Mouse (Mus musculus) liver, embryonic 14.5 days (tissue): ENCODE data around the gene Sirpa. TPM values are rescaled to one million over a fixed set of nuclear protein-coding genes. Genes with fewer than 3 reads are reported as not detected.

Source experiments
- ATAC-seq: fragments of 200-750 bp; cut with Nextera tagmentation; 2 replicates; pipeline ENCODE4 v1.8.0; 2017; ENCODE audit warnings: moderate number of reproducible peaks, mild to moderate bottlenecking, moderate library complexity; ENCODE audit not compliant: insufficient read depth
- DNase-seq, 3 experiments: peaks; one replicate each; pipeline ENCODE4 v3.0.0-alpha.2; 2012 to 2013; ENCODE audit warnings: low read depth in 3 of 3, low spot score in 3 of 3
- H3K27ac ChIP-seq: fragments of 300-500 bp; sonication (generic); 2 replicates; pipeline ENCODE4 v1.5.1; 2014; ENCODE audit warnings: moderate library complexity, mild to moderate bottlenecking, control low read depth, inconsistent platforms
- H3K27me3 ChIP-seq: fragments of 300-500 bp; sonication (generic); 2 replicates; pipeline ENCODE4 v1.6.1; 2014; ENCODE audit warnings: mild to moderate bottlenecking, low read length, moderate library complexity; ENCODE audit not compliant: control insufficient read depth, insufficient read depth
- H3K36me3 ChIP-seq: fragments of 300-500 bp; sonication (generic); replicated peaks from 2 replicates; pipeline ENCODE4 v1.6.1; 2014; ENCODE audit warnings: low read depth; ENCODE audit not compliant: control insufficient read depth, insufficient read depth
- H3K4me1 ChIP-seq, 2 experiments: fragments of 200-500 bp in 1 of 2; fragments of 300-500 bp in 1 of 2; sonication (generic) in 1 of 2; replicated peaks; 2 replicates each; pipeline ENCODE4 v1.6.1; 2012 to 2014; ENCODE audit warnings: antibody characterized with exemption in 1 of 2, inconsistent platforms in 1 of 2, low read length in 1 of 2; ENCODE audit not compliant: control insufficient read depth in 2 of 2, insufficient read depth in 2 of 2
- H3K4me2 ChIP-seq: fragments of 300-500 bp; sonication (generic); 2 replicates; pipeline ENCODE4 v1.6.1; 2014; ENCODE audit warnings: low read depth, mild to moderate bottlenecking, control low read depth, moderate library complexity
- H3K4me3 ChIP-seq, 2 experiments: fragments of 200-500 bp in 1 of 2; fragments of 300-500 bp in 1 of 2; sonication (generic) in 1 of 2; 2 replicates each; pipeline ENCODE4 v1.5.1; 2012 to 2014; ENCODE audit warnings: low read depth in 2 of 2, low read length in 2 of 2, mild to moderate bottlenecking in 2 of 2, control low read depth in 1 of 2, inconsistent platforms in 1 of 2, moderate library complexity in 1 of 2; ENCODE audit not compliant: insufficient read depth in 1 of 2
- H3K9ac ChIP-seq: fragments of 300-500 bp; sonication (generic); replicated peaks from 2 replicates; pipeline ENCODE4 v1.6.1; 2014; ENCODE audit warnings: mild to moderate bottlenecking, control low read depth, moderate library complexity
- H3K9me3 ChIP-seq: fragments of 300-500 bp; sonication (generic); 2 replicates; pipeline ENCODE4 v1.6.1; 2016; ENCODE audit warnings: low read length, mixed read lengths; ENCODE audit not compliant: control insufficient read depth
- CTCF ChIP-seq: IDR thresholded peaks from 2 replicates; pipeline ENCODE4 v1.5.1; 2016; ENCODE audit warnings: antibody characterized with exemption, low read depth, control low read depth
- EP300 ChIP-seq: IDR thresholded peaks from 2 replicates; pipeline ENCODE4 v1.6.1; 2016; ENCODE audit warnings: antibody characterized with exemption, low read depth
- WGBS: fragments of 180-500 bp; shearing (Covaris S2); extraction: QIAGEN DNeasy Blood & Tissue Kit; methylation state at CpG from one replicate; pipeline ENCODE4 v1.1.7; 2014; ENCODE audit not compliant: insufficient replicate concordance; 5-methylcytosine and 5-hydroxymethylcytosine counted together
- polyA plus RNA-seq, 2 experiments: library from polyadenylated mRNA; depleted of rRNA in 1 of 2; stranded (reverse) in 1 of 2; unstranded in 1 of 2; fragments of >200 nt; fragmentation: Nextera tagmentation in 1 of 2; extraction: Ambion mirVana in 1 of 2; gene quantifications; 2 replicates each; pipeline versions ENCODE4 v1.2.1 to v1.2.3; 2012 to 2014

The Sirpa gene
- polyA plus RNA-seq, 2 experiments, result 18.2 to 18.7 TPM

- no peaks in the 10 kb centered on the region for H3K27me3 ChIP-seq
- WGBS, result 73% methylated on average over 13 of the region's 13 CpGs
- H3K4me2 ChIP-seq, result no peak overlapping the region
- no peak for DNase-seq
- ATAC-seq, result no peak
- H3K4me3 ChIP-seq, result no peak overlapping the region
- H3K27ac ChIP-seq, result no peak overlapping the region
- no peak for TF ChIP-seq EP300
- no peak for TF ChIP-seq CTCF
- no peaks in the 10 kb centered on the region for H3K36me3 ChIP-seq
- no peak overlapping the region for H3K9ac ChIP-seq
- no peaks in the 10 kb centered on the region for H3K9me3 ChIP-seq
- H3K4me1 ChIP-seq, result no peaks in the 10 kb centered on the region
Observed at GRCm38 (mm10) chr2:129624246-129624918, 31.7 kb downstream of the Sirpa start.

GRCm38 (mm10) chr2:129624956-129625355, 32.3 kb downstream of the Sirpa start:
- Histone ChIP-seq H3K4me3 (no peak overlapping the region), H3K27ac (no peak overlapping the region), H3K9ac (no peak overlapping the region), H3K36me3 (no peaks in the 10 kb centered on the region), H3K4me2 (no peak overlapping the region), H3K9me3 (no peaks in the 10 kb centered on the region), H3K27me3 (no peaks in the 10 kb centered on the region), H3K4me1 (no peaks in the 10 kb centered on the region)
- DNase-seq, result no peak
- 46% methylated on average over 6 of the region's 6 CpGs for WGBS
- TF ChIP-seq EP300 (no peak), CTCF (no peak)
- no peak for ATAC-seq

GRCm38 (mm10) chr2:129625845-129626244, 33.2 kb downstream of the Sirpa start:
- H3K4me3 ChIP-seq, result no peak overlapping the region
- H3K36me3 ChIP-seq, result no peaks in the 10 kb centered on the region
- TF ChIP-seq EP300, result no peak
- no peak for TF ChIP-seq CTCF
- ATAC-seq (no peak), DNase-seq (no peak)
- no peaks in the 10 kb centered on the region for H3K27me3 ChIP-seq
- no peak overlapping the region for H3K27ac ChIP-seq
- 68% methylated on average over 4 of the region's 4 CpGs for whole genome bisulfite sequencing
- H3K9ac ChIP-seq, result no peak overlapping the region
- H3K4me2 ChIP-seq, result no peak overlapping the region
- H3K4me1 ChIP-seq, result no peaks in the 10 kb centered on the region
- no peaks in the 10 kb centered on the region for H3K9me3 ChIP-seq

GRCm38 (mm10) chr2:129626621-129627061, 34.0 kb downstream of the Sirpa start:
- no peaks in the 10 kb centered on the region for H3K9me3 ChIP-seq
- H3K36me3 ChIP-seq, result no peaks in the 10 kb centered on the region
- no peak overlapping the region for H3K9ac ChIP-seq
- DNase-seq (no peak), ATAC-seq (no peak)
- H3K4me3 ChIP-seq, result no peak overlapping the region
- no peak overlapping the region for H3K27ac ChIP-seq
- H3K4me1 ChIP-seq, result no peaks in the 10 kb centered on the region
- no peak for TF ChIP-seq EP300
- TF ChIP-seq CTCF, result no peak
- no peak overlapping the region for H3K4me2 ChIP-seq
- no peaks in the 10 kb centered on the region for H3K27me3 ChIP-seq
- 79% methylated on average over 4 of the region's 4 CpGs for WGBS

- no peaks in the 10 kb centered on the region for H3K36me3 ChIP-seq
- no peak overlapping the region for H3K4me3 ChIP-seq
- DNase-seq (no peak), ATAC-seq (no peak)
- no peak overlapping the region for H3K4me2 ChIP-seq
- no peaks in the 10 kb centered on the region for H3K9me3 ChIP-seq
- H3K4me1 ChIP-seq, result no peaks in the 10 kb centered on the region
- TF ChIP-seq CTCF (no peak), EP300 (no peak)
- 71% methylated on average over 5 of the region's 5 CpGs for WGBS
- H3K27me3 ChIP-seq, result no peaks in the 10 kb centered on the region
- H3K27ac ChIP-seq, result no peak overlapping the region
- no peak overlapping the region for H3K9ac ChIP-seq
Observed at GRCm38 (mm10) chr2:129627133-129627532, 34.5 kb downstream of the Sirpa start.
